16 mouse cellular contexts compared by ENCODE assay signal in genomic region chr1:153157021-153157623, GRCm38 (mm10). TPM values are rescaled to one million over a fixed set of nuclear protein-coding genes. Genes with fewer than 3 reads are reported as not detected.
DNase-seq lines count a peak whose midpoint lies in the region; ATAC-seq lines count a peak whose summit lies in the region.
"Had no signal": no experiment of that assay in that cellular context is flagged by ENCODE, and none has a peak within 500 bp of the region (broad histone marks: within the 10 kb centered on the region; RNA-seq: fewer than 3 reads in every experiment).

No protein-coding gene starts in this region.

- ATAC-seq in megakaryocyte-erythroid progenitor cell, adult 5-6 weeks (replicated peaks; ENCODE audit: low FRiP score, low TSS enrichment, poor library complexity, severe bottlenecking): no peak
- ATAC-seq: forebrain, embryonic 13.5 days; liver, postnatal 0 days had no signal

- DNase-seq in kidney, adult 9 months: peak; percentile 74
- no peak for DNase-seq in kidney, adult 11 months
- DNase-seq in lung, postnatal 36 days: peak; percentile 54
- no peak for DNase-seq in lung, postnatal 4 days
- peak; percentile 35 to 59 for DNase-seq in heart, postnatal 14 days
- no peak for DNase-seq in adrenal gland, adult (ENCODE audit: inconsistent age in 2 of 2, low spot score in 1 of 2)
- DNase-seq: adrenal gland, postnatal 10 days; cerebellum, postnatal 10 days; kidney, adult 18-20 months; liver, postnatal 0 days; right cerebral cortex, adult 18-20 months; spleen, adult 18-20 months; thymus, postnatal 36 days had no signal

- intact Hi-C loops in heart, postnatal 14 days (cut with DNase I): no loop called here

RNA-seq across cellular contexts. Expression of gene Lamc2, which starts 29.1 kb away (rescaled TPM):
- total RNA-seq in heart, postnatal 14 days (2021): 10 to 100 TPM in 1 of 2 experiments, 1 to 10 TPM in 1; 6.9 to 10.7 TPM
- not detected in 2 replicates for total RNA-seq in megakaryocyte-erythroid progenitor cell, adult 5-6 weeks (2014; fragmentation: Nextera tagmentation)
- total RNA-seq in megakaryocyte-erythroid progenitor cell, adult 5-6 weeks (2017): not detected in 2 replicates
- total RNA-seq: hematopoietic stem cell, adult 5-6 weeks had no signal

Comparison
In these comparisons a context has a peak if more than half of its experiments do, and no peak if none do; other contexts are left out.
1. DNase-seq: peak in kidney, adult 9 months (single experiment), lung, postnatal 36 days (single experiment) and heart, postnatal 14 days (2 of 2); none in kidney, adult 11 months (single experiment), lung, postnatal 4 days (0 of 2) and adrenal gland, adult (0 of 2).
2. RNA of gene Lamc2, which starts 29.1 kb away (total RNA-seq): 6.9 to 10.7 TPM in heart, postnatal 14 days; not detected in megakaryocyte-erythroid progenitor cell, adult 5-6 weeks; every median in the first group is over 4 times any median in the second.